Mouse (Mus musculus) testis, adult 2 months (tissue): Measurements from ENCODE around the gene Plxdc1. TPM values are rescaled to one million over a fixed set of nuclear protein-coding genes. Genes with fewer than 3 reads are reported as not detected.

Source experiments
- H3K27ac ChIP-seq: fragments of 200-500 bp; 2 replicates; pipeline ENCODE4 v1.5.1; 2012; ENCODE audit warnings: low read depth, low read length; ENCODE audit not compliant: control insufficient read depth, insufficient read depth
- H3K27me3 ChIP-seq: fragments of 200-500 bp; 2 replicates; pipeline ENCODE4 v1.6.1; 2012; ENCODE audit warnings: mild to moderate bottlenecking, low read length, moderate library complexity; ENCODE audit not compliant: control insufficient read depth, insufficient read depth
- H3K36me3 ChIP-seq: fragments of 200-500 bp; 2 replicates; pipeline ENCODE4 v1.6.1; 2012; ENCODE audit warnings: mild to moderate bottlenecking, low read length; ENCODE audit not compliant: control insufficient read depth, insufficient read depth
- H3K4me1 ChIP-seq: fragments of 200-500 bp; 2 replicates; pipeline ENCODE4 v1.6.1; 2012; ENCODE audit warnings: low read length; ENCODE audit not compliant: control insufficient read depth, insufficient read depth
- H3K4me3 ChIP-seq: fragments of 200-500 bp; 2 replicates; pipeline ENCODE4 v1.5.1; 2012; ENCODE audit warnings: low read depth, mild to moderate bottlenecking, low read length, moderate library complexity, mixed read lengths; ENCODE audit not compliant: control insufficient read depth
- CTCF ChIP-seq: fragments of 200-500 bp; IDR thresholded peaks from 2 replicates; pipeline ENCODE4 v1.5.1; 2012; ENCODE audit warnings: low read depth, mild to moderate bottlenecking, inconsistent platforms, low read length, moderate library complexity; ENCODE audit not compliant: control insufficient read depth, insufficient read depth, insufficient replicate concordance
- POLR2A ChIP-seq: fragments of 200-500 bp; IDR thresholded peaks from 2 replicates; pipeline ENCODE4 v1.6.1; 2012; ENCODE audit warnings: low read depth, mild to moderate bottlenecking, inconsistent platforms, low read length, moderate library complexity; ENCODE audit not compliant: control insufficient read depth
- polyA plus RNA-seq: library from polyadenylated mRNA; depleted of rRNA; stranded (reverse); fragments of >200 nt; gene quantifications from 2 replicates; pipeline ENCODE4 v1.2.3, GENCODE M21; 2012

The Plxdc1 gene
- polyA plus RNA-seq, 1 experiment, result 64.4 TPM

- H3K27me3 ChIP-seq, result no peaks in the 10 kb centered on the region
- H3K4me3 ChIP-seq, result no peak overlapping the region
- TF ChIP-seq CTCF (no peak), POLR2A (no peak)
- peaks cover 4% of the 10 kb centered on the region for H3K4me1 ChIP-seq
- H3K36me3 ChIP-seq, result no peaks in the 10 kb centered on the region
- H3K27ac ChIP-seq, result no peak overlapping the region
Measured at GRCm38 (mm10) chr11:97905941-97906340, 80.3 kb downstream of the Plxdc1 start.

GRCm38 (mm10) chr11:97905540-97905939, 80.7 kb downstream of the Plxdc1 start:
- no peaks in the 10 kb centered on the region for H3K27me3 ChIP-seq
- H3K36me3 ChIP-seq, result no peaks in the 10 kb centered on the region
- TF ChIP-seq POLR2A (no peak), CTCF (no peak)
- no peak overlapping the region for H3K4me3 ChIP-seq
- H3K27ac ChIP-seq, result no peak overlapping the region
- H3K4me1 ChIP-seq, result peaks cover 4% of the 10 kb centered on the region

DNA sequence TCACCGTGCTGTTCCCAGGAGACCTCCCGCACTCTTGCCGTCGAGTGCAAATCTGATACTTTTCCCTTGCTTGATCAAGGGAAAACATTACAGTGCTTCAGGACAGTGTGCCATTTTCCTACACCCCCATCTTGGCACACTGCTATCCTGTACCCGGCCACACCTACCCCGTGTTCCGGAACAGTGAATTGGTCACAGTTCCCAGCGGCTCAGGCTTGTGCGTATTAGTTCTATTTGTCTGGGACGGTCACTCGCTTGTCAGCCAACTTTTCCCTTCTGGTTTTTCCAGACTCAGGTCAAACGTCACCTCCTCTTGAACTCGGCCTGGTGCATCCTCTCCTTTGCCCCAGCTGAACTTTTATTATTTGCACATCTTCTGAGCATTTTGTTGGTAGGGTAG, 81.4 kb downstream of the Plxdc1 start:
- no peak for TF ChIP-seq POLR2A
- TF ChIP-seq CTCF, result no peak
- H3K4me3 ChIP-seq, result no peak overlapping the region
- H3K27ac ChIP-seq, result no peak overlapping the region
- no peaks in the 10 kb centered on the region for H3K27me3 ChIP-seq
- H3K36me3 ChIP-seq, result no peaks in the 10 kb centered on the region
- H3K4me1 ChIP-seq, result peaks cover 4% of the 10 kb centered on the region

GRCm38 (mm10) chr11:97901806-97902205, 84.4 kb downstream of the Plxdc1 start:
- Histone ChIP-seq H3K4me3 (no peak overlapping the region), H3K36me3 (no peaks in the 10 kb centered on the region), H3K4me1 (peaks cover 4% of the 10 kb centered on the region), H3K27ac (no peak overlapping the region), H3K27me3 (no peaks in the 10 kb centered on the region)
- no peak for TF ChIP-seq POLR2A
- no peak for TF ChIP-seq CTCF

DNA sequence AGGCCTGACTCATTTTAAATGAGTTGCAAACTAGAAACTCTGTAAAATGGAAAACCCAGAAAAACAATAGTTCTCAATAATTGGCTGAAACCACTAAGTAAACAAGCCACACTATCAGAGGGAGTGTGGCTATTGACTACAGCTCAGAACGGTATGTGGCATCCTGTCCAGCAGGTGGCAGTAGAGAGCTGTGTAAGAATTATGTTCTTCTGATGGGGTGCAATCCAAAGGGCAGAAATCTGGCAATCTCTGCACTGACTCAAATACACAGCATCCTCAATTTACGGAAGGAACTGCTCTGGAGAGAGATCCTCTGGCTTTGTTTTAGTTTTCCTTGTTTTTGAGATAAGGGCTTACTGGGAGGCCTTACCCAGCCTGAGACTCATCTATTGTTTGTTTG, 86.4 kb downstream of the Plxdc1 start:
- H3K27ac ChIP-seq, result no peak overlapping the region
- no peaks in the 10 kb centered on the region for H3K36me3 ChIP-seq
- H3K27me3 ChIP-seq, result no peaks in the 10 kb centered on the region
- TF ChIP-seq CTCF (no peak; the same call in 1 of the 2 replicates), POLR2A (no peak)
- H3K4me3 ChIP-seq, result no peak overlapping the region
- peaks cover 2% of the 10 kb centered on the region for H3K4me1 ChIP-seq

DNA sequence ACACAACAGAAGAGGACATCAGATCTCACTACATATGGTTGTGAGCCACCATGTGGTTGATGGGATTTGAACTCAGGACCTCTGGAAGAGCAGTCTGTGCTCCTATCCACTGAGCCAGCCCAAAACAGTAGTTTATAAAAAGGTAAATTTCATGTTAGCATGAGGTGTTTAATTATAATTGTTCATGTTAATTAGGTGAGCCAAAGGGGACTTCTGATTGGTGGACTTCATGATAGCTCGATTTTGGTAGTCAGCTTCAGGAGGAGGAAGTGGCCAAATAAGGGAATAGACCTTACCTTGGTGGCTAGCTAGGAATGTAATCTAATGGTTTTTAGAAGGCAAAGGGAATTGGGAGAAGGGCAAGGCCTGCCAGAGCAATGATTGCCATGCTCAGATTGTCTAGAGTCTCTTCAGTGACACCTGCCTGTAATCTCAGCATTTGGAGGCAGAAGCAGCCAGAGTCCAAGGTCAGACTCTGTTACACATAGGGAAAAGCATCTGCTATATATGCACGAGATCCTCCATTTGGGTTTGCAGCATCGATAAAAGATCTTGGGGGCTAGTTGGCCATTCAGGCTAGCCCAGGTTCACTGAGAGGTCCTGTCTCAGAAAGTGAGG, 88.6 kb downstream of the Plxdc1 start:
- Histone ChIP-seq H3K36me3 (no peaks in the 10 kb centered on the region), H3K27ac (no peak overlapping the region), H3K4me1 (no peaks in the 10 kb centered on the region), H3K27me3 (no peaks in the 10 kb centered on the region), H3K4me3 (no peak overlapping the region)
- TF ChIP-seq POLR2A (no peak), CTCF (no peak)

- H3K27ac ChIP-seq, result no peak overlapping the region
- no peaks in the 10 kb centered on the region for H3K36me3 ChIP-seq
- H3K4me3 ChIP-seq, result no peak overlapping the region
- H3K4me1 ChIP-seq, result no peaks in the 10 kb centered on the region
- H3K27me3 ChIP-seq, result no peaks in the 10 kb centered on the region
- TF ChIP-seq POLR2A (no peak), CTCF (no peak)
Measured at GRCm38 (mm10) chr11:97896655-97897054, 89.6 kb downstream of the Plxdc1 start.
